Mouse (Mus musculus): ENCODE data around the gene Unc79.

- TF ChIP-seq CTCF (IDR thresholded peaks at IDR 0.05; ENCODE audit: low read depth, low read length) (no peak), POLR2A (IDR thresholded peaks at IDR 0.05; ENCODE audit: insufficient read depth, low read length) (no peak)
Observed at GRCm38 (mm10) chr12:102949395-102950208, 943 bp downstream of the Unc79 start.

Data from ES-Bruce4 (cell line).